Mouse (Mus musculus): ENCODE results near the gene Smco2.
"Not testable (repeated sequence)": the region's sequence is repeated elsewhere in the genome, so short reads cannot be mapped to it uniquely, and the experiment has no call there.

Smco2 gene

DNA sequence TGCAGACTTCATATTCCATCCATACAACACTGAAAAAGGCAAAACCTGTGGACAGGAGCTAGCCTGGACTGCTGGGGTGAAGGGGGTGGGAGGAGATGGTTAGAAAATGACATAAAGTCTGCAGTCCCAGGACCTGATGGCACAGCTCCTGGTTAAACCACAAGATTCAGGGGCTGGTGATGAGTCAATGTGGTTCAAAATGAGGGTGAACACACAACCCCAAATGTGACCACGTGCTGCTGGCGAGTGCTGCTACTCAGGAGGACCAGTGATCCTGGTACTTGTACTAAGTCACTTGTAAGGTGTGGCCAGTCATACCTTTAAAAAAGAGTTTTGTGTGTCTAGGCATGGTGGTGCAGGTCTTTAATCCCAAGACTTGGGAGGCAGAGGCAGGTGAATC lies 13.2 kb downstream of the Smco2 start:
- DNase-seq, result no peak

DNA sequence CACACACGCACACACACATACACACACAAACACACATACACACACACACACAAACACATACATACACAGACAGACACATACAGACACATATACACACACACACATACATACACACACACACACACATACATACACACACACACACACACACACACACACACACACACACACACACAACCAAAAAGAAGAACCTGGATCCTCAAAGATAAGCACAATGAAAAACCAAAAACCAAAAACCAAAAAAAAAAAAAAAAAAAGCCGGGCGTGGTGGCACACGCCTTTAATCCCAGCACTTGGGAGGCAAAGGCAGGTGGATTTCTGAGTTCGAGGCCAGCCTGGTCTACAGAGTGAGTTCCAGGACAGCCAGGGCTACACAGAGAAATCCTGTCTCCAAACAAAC lies 14.5 kb downstream of the Smco2 start:
- DNase-seq, result not testable (repeated sequence)

DNA sequence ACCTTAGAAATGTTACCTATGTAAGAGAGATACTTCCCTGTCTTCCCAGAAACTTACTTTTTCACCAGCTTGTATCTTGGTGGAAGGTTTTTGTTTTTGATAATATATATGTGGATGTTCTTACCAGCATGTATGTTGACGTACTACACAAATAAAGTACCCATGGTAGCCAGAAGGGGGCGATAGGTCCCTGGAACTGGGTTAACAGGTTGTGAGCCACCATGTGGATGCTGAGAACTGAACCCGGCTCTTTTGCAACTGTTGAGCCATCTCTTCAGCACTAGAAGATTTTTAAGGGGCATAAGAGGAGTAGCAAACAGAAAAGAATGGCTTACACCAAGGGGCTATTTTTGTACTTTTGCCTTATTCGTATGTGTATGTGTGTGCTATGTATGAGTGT lies 15.8 kb downstream of the Smco2 start:
- no peak for DNase-seq

DNA sequence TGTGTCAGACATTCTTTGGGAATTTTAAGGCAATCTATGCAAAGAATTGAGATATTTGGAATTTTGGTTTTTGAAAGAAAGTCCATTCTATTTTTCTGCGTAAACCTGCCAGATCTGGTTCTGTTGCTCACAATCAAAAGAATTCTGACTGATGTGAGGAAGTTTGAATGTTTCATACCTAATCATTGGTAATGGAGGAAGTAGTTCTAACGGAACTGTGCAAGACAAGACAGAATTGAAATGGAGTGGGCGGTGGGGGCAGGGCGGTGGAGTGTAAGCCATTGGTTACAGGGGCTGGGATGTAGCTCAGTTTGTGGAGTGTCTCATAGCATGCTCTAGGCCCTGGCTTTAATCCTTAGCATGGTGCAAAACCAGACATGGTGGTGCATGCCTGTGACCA lies 22.1 kb downstream of the Smco2 start:
- DNase-seq, result no peak

DNA sequence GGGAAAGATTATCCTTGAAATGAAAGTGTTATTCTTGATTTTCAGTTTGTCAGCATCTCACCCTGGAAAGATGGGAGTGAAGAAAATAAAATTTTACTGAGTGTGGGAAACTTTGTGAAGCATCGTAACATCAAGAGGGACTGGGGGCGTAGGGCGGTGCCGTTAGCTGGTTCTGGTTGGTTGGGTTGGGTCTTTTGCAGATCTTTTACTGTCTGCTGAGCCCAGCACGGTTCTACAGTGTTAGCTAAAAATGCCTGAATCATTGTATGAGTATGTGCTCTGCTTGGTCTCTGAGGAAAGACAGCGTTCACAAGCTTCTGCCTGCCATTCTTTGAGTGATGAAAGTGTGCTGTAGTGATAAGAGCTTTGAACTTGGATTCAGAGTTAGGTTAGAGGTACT lies 24.5 kb downstream of the Smco2 start:
- DNase-seq, result no peak

DNA sequence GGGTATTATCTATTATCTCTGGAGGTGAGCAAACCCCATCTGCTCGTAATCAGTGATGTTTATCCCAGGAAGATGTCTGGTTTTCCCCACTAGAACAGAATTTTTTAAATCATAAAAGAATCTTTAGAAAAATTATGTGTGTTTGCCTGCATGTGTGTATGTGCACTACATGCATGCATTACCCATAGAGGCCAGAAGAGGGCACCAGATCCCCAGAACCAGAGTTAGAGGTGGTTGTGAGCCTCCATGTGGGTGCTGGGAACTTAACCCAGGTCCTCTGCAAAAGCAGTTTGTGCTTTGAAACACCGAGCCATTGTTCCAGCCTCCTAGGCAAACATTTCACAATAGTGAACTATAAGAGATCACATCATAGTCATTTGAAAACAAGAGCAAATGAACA lies 26.9 kb downstream of the Smco2 start:
- DNase-seq, result no peak

DNA sequence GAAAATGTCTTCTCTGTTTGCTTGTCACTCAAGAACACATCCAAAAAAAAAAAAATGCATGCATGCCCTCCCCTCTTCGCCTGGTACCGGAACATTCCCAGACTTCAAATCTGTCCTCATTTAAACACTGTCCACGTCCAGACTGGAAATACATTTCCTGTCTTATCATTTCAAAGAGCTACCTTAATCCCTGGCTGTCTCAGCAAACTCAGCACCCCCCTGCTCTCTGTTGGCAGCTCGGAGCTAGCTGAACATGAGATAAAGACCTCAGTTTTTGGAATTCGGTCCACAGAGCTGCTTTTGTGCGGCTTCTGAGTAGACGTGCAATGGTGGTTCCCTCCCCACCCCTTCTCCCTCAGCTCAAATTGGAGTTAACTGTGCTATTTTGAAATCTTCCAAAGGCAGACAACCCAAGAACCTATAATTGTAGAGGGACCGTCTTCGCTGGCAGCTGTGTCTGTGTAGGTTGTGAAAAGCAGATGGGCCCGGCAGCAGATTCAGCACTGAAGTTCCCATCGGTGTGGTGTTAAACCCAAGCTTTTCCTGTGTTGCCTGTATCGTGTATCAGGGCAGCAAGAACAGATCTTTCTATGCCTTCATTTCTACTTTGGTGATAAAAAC lies 27.6 kb downstream of the Smco2 start:
- DNase-seq, result no peak

DNA sequence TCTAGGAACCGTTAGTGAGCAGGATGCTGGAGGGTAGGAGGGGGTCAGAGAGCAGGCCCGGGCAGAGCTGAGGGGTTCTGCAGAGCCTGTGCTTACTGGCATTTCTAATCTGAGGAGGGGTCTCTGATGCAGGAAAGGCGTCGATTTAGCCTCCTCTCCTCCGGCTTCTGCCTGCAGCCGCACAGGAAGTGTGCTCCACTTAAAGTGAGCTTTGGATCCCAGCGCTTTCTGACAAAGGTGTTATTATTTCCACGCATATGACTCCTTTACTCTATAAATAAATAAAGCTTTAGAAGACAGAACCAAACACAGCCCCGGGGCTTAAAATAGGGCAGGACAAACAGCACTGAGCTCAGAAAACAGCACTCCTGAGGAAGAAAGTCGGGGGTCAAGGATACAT lies 29.0 kb downstream of the Smco2 start:
- no peak for DNase-seq

DNA sequence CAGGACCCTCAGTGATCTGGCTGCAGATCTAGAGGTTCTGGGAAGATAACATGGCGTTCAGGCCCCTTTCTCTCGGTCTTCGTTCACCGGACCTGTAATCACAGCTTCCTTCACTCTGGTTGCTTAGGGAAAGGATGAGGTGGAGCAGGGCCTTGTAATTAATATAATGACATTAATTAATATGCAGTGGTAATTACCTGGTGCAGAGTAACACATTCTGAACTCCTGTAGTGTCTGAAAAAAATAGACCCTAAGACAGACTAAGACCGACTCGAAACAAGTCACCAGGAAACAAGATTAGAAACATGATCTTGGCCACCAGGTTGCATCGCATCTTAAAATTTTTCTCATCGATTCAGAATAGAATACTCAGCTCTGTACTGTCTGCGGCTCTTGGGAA lies 30.0 kb downstream of the Smco2 start:
- no peak for DNase-seq

DNA sequence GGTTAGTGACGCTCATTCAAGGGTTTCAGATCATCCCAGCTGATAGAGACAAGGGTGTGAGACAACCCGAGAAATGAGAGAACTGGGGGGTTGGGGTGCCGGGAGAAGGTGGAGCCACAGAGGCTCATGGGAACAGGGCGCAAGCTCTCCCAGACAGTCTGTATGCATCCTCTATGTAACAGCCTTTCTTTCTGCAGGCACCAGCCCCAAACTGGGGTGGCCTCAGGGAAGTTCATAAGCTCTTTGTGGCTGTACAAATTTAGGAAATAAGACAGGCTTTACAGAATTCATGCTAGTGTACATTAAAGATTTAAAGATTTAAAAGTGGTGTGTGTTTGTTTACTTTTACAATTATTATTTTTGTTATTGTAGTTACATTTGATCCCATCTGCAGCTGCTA lies 30.4 kb downstream of the Smco2 start:
- DNase-seq, result no peak

DNA sequence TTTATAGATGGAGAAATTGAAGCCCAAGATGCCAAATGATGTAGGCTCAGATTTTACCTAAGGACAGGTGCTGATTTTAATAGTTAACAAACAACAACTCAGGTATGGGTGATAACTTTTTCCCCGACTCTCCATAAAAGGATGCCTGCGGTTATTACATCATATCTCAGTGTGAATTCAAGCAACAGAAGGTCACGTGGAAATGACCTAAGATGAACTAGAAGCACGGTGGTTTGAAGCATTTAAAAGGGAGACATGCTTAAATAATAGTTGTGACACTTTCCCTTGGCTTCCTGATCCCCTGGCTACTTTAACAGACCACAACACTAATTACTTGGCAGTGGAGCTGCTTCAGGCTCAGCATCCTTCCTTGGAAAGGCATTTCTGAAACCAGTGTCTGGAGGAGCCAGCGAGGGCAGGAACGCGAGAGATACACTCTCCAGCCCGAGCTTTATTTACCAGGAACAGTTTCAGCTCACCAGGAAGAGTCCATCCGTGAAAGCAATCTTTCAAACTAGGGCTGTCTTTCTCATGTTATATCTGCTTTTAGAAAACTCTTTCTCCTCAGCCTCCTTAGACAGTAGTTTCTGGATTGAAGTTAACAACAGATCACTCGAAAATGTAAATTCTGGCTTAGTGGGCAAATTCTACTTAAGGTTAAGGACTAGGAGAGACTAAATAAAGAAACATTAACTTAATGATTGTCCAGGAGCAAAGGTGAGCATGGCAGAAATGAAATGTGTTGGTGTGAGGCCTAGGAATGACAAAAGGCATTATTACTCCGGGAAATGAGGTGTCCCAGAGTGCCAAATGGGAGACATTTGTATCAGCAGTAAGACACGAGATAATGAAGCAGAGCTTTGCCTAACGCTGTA lies 32.2 kb downstream of the Smco2 start:
- no peak for DNase-seq

DNA sequence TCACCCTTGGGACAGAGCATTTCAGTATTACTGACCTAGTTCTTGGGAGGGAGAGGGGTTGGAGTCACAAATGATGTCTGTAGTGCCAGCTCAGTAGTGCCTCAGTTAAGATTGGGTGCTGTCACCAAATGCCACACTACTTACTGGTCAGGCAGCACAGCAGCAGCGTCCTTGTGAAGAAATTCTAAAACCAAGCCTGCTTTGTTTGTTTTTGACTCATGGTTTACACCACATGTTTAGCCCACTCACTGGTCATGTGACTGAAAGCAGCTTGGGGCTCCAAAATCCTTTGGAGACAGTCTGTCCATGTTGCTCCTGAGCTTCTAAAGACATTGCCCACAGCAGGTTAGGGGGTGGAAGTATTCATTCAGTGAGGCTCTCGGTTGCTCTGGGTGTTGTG lies 33.5 kb downstream of the Smco2 start:
- no peak for DNase-seq

DNA sequence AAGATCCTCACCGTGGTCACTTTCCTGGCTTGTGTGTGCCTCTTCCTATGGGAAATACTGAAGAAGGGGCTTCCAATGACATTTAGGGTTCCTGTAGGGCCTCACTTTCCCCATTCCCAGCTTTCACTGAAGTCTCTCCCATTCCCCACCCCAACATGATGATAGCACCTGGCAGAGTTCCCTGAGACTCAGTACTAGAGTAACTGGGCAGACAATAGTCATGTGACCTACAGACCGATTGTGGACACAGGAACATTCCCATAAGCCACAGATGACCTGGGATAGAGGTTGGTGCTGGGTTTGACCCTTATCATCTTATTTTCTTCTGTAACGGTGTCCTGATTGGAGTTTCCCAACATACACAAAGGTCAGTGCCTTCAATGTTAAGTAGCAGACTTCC lies 34.3 kb downstream of the Smco2 start:
- DNase-seq, result no peak

DNA sequence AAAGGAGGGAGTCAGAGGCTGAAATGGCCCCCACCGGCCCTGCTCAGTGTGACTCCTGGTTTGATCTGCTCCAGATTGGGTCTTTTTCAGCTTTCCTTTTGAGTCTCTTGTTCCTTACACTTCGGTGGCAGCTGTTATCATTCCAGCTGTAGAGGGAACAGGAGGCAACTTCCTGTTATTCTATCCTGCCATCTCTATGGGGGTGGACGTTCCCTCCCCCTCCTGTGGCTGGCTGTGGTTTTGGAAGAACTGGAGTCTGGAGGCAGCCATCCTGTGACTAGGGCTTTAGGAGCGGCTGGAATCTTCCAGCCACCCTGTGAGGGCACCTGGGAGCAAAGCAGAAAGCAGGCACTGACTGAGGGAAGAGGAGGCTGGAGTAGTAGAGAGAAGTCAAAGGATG lies 34.9 kb downstream of the Smco2 start:
- DNase-seq, result no peak

DNA sequence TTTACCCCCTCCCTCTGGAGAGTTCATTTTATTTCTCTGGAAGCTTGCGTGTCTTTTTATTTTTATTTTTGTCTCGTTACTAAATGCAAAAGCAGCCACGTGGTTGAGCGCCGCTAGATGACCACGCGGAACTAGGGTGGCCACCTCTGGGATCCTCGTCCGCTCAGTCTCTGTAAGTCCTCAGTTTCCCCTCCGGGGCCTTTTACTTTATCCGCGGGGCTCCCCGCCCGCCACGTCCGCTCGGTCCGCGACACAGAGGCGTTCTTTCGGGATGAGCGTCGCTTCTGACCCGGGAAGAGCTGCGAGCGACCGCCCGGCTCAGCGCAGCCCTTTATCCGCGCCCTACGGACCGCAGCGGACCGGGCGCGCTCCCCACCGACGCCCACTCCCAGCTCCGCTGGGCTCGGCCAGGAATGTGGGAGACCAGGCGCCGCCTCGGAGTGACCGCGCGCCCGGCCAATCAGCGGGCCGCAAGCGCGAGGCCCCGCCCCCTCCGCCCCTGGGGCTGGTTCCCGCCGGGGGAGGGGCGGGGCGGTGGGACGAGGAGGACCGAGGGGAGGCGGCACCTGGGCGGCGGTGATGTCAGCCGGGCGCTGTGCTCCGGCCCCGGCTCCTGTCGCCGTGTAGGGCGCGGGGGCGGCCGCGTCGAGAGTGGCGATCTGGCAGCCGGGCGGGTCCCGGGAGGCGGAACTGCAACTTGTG lies 38.2 kb downstream of the Smco2 start, which contains the start of gene Ppfibp1:
Gene Ppfibp1 (plus strand): TSS at position 530 of the 702 bp plus-strand sequence.
- peak; percentile 95 for DNase-seq

DNA sequence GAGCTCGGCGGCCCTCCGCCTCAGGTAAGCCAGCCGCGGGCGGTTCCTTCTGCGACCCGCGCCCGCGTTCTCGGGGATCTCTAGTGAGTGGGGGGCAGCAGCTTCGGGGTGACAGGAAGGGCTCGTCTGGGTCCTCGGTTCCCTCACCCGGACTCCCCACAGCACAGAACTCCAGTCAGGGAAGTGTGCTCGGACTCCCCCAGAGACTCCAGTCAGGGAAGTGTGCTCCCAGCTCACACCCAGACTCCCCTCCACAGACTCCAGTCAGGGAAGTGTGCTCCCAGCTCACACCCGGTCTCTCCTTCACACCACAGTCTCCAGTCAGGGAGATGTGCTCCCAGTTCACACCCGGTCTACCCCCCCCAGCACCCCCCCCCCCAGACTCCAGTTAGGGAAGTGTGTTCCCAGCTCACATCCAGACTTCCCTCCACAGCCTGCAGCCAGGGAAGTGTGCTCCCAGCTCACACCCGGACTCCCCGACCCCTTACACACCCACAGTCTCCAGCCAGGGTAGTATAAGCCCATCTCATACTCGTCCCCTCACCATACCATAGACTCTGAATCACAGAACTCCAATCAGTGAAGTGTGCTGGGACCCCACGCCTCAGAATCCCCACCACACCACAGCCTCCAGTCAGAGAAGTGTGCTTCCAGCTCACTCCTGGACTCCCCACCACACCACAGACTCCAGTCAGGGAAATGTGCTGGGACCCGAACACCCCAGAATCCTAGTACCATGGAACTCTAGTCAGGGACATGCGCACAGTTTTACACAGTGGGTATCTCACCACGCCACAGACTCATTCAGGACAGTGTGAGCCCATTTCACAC lies 39.0 kb downstream of the Smco2 start:
- DNase-seq, result no peak

DNA sequence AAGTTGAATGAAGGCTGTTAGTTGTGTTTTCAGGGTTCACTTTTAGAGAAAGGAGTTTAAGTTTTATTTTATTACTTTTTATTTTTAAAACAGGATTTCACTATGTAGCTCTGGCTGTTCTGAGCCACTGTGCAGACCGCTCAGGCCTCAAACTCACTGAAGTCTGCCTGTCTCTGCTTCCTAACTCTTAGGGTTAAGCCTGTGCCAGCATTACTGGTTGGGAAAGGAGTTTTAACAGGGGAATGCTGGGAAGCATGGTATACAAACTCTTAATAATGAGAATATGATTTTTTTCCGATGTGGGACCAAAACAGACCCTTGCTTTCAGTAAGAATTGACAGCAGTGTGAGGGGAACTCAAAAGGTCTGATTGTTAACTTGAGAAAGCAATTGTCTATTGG lies 40.3 kb downstream of the Smco2 start:
- DNase-seq, result no peak

DNA sequence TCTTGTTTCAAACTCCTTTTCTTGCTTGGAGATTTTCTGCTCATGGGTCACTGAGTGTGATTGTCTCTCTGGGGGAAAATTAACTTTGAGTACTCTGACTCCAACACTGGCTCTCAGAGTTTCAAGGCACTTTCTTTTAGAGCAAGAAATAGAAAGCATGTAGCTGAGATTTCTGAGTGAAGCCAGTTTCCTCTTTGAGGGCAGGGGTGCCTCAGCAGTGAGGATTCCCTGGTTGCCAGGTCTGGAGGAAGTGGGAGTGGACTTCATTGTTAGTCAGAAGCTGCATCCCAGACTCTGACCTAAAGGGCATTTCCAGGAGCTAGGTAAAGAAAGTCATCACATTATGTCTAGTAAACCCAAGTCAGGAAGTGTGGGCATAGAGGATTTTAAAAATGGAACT lies 40.7 kb downstream of the Smco2 start:
- DNase-seq, result no peak

DNA sequence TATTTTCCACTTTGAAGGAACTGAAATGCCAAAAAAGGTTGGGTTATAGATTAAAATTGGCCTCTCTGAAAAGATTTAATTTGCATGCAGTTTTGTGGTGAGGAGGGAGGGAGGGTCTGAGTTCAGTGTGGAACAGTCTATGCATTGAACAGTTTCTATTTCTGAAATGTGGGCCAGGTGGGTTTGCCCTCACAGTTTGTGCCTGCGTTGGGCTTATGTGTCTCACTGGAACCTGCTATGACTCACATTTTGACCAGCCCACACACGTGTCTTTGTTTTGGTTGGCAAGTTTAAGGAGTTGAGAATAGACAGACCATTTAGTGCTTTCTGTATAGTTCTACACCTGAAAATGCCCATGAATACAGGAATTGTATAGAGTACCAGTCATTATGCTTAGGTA lies 44.0 kb downstream of the Smco2 start:
- no peak for DNase-seq

DNA sequence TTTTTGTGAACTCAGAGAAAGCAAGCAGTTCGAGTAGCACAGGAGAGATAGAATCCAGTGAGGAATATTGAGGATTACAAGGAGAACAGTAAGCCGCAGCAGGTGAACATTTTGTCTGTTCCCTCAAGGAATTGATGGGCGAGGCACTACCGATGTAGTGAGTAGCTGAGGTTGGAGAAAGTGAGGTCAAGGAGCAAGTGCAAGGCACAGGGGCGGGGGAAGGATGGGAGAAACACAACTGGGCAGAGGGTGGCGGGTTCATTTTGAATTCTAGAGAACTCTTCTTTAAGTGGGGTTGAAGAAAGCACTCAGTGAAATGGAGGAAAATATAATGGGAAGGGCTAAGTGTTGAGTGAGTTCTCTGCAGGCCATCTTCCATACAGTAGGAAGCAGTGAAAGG lies 48.8 kb downstream of the Smco2 start:
- DNase-seq, result no peak

DNA sequence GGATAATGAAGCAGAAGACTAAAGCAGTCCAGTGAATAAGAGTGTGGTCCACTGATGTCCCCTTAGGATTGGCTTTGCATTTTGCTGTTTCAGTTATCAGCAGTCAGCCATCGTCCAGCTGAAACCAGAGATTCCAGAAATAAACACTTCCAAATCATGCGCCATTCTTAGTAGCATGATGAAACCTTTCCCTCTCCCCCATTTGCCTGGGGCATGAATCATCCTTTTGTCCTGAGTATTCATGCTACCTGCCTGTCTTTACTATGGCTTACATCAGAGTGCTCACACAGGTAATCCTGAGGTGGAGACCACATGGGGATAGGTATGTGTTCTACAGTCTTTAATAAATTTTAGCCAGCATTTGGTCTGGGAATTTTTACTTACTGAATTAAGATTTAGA lies 49.7 kb downstream of the Smco2 start:
- no peak for DNase-seq

DNA sequence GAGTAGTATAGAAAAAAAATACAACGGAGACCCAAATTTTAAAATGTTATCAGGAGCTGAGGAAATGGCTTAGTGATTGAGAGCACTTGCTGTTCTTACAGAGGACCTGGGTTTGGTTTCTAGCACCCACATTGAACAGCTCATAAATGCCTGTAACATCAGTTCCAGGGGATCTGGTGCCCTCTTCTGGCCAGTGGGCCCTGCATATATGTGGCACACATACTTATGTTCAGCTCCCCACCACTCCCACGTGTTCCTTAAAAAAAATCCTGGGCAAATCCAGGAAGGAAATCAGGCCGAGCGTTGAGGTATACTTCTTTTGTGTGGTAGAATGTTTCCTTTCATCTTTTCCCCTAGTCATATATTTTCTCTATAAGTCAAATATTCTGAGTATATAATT lies 52.0 kb downstream of the Smco2 start:
- no peak for DNase-seq

DNA sequence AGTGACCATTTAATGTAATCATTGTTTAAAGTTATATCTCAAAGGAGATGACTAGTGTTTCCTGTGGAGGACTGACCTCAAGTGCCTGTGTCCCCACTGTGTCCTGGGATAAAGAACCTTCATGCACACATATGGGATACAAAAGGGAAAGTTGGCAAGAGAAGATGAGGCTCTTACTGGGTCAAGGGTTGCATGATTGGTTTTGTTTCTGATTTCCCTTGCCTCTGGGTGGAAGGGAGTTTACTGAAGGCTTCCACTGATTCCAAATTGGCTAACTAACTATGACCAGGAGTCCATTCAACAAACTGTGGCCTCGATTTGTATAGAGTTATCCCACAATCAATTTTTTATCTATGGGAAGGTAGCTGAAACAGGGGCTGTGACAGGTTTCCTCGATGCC lies 53.7 kb downstream of the Smco2 start:
- DNase-seq, result no peak
